Mouse (Mus musculus) embryonic facial prominence, embryonic 15.5 days (tissue): ENCODE results near the gene Selenok. TPM values are rescaled to one million over a fixed set of nuclear protein-coding genes. Genes with fewer than 3 reads are reported as not detected.

ENCODE experiments used
- ATAC-seq: fragments of 200-750 bp; cut with Nextera tagmentation; 2 replicates; pipeline ENCODE4 v1.8.0; 2017; ENCODE audit warnings: low read depth, moderate TSS enrichment; ENCODE audit not compliant: insufficient number of reproducible peaks, low FRiP score, low TSS enrichment
- H3K27ac ChIP-seq: fragments of 300-500 bp; sonication (generic); replicated peaks from 2 replicates; pipeline ENCODE4 v1.5.1; 2015; ENCODE audit warnings: mild to moderate bottlenecking, inconsistent platforms
- H3K27me3 ChIP-seq: fragments of 300-500 bp; sonication (generic); 2 replicates; pipeline ENCODE4 v1.6.1; 2015; ENCODE audit warnings: inconsistent platforms
- H3K36me3 ChIP-seq: fragments of 300-500 bp; sonication (generic); 2 replicates; pipeline ENCODE4 v1.6.1; 2015; ENCODE audit warnings: mild to moderate bottlenecking, inconsistent platforms
- H3K4me1 ChIP-seq: fragments of 300-500 bp; sonication (generic); 2 replicates; pipeline ENCODE4 v1.6.1; 2015; ENCODE audit warnings: inconsistent platforms
- H3K4me2 ChIP-seq: fragments of 300-500 bp; sonication (generic); replicated peaks from 2 replicates; pipeline ENCODE4 v1.6.1; 2015; ENCODE audit warnings: mild to moderate bottlenecking, inconsistent platforms
- H3K4me3 ChIP-seq: fragments of 300-500 bp; sonication (generic); replicated peaks from 2 replicates; pipeline ENCODE4 v1.5.1; 2015; ENCODE audit warnings: mild to moderate bottlenecking, inconsistent platforms
- H3K9ac ChIP-seq: fragments of 300-500 bp; sonication (generic); 2 replicates; pipeline ENCODE4 v1.6.1; 2015; ENCODE audit warnings: inconsistent platforms
- H3K9me3 ChIP-seq: fragments of 300-500 bp; sonication (generic); replicated peaks from 2 replicates; pipeline ENCODE4 v1.6.1; 2016; ENCODE audit warnings: inconsistent platforms
- WGBS: fragments of 180-500 bp; shearing (Covaris S2); methylation state at CpG from one replicate; pipeline ENCODE4 v1.1.7; 2015; 5-methylcytosine and 5-hydroxymethylcytosine counted together
- polyA plus RNA-seq: library from polyadenylated mRNA; unstranded; fragments of >200 nt; fragmentation: Nextera tagmentation; extraction: Ambion mirVana; gene quantifications from 2 replicates; pipeline ENCODE4 v1.2.1, GENCODE M21; 2015

The Selenok gene
- polyA plus RNA-seq, result 318 and 334 TPM in 2 replicates

- H3K4me2 ChIP-seq, result peak within 1 kb of the TSS; percentile 66
- H3K4me1 ChIP-seq, result peaks cover 27% of the 10 kb centered on the region
- peaks cover 28% of the 10 kb centered on the region for H3K36me3 ChIP-seq
- under 1% methylated on average over 49 of the region's 49 CpGs for WGBS
- H3K9ac ChIP-seq, result peak within 1 kb of the TSS; percentile 85
- no peaks in the 10 kb centered on the region for H3K9me3 ChIP-seq
- peak within 1 kb of the TSS; percentile 90 for H3K4me3 ChIP-seq
- peak; percentile 100 for ATAC-seq
- no peaks in the 10 kb centered on the region for H3K27me3 ChIP-seq
- peak within 1 kb of the TSS; percentile 86 for H3K27ac ChIP-seq
Observed at GRCm38 (mm10) chr14:29968075-29968821, at the start of gene Selenok. TSS of gene Selenok (plus strand) at chr14:29968308.

DNA sequence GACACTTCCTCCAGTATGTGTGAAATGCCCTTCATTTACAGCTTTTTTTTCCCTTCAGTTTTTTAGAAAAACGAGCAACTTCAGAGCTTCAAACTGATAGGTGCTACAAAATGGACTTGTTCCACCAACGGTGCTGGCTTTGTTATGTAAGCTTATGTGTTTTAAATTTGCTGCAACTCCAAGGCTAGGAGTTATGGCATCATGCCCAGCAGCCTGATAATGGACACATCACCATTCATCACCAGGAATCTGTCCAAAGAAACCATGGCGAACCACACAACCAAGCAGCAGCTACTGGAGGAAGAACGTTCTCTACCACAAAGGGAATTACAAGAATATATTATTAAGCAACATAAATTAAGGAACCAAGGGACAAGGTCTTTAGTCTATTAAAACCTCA, 39.1 kb upstream of the Selenok start:
- Histone ChIP-seq H3K9ac (no peak overlapping the region), H3K4me1 (no peaks in the 10 kb centered on the region), H3K27ac (no peak overlapping the region), H3K4me2 (no peak overlapping the region), H3K27me3 (no peaks in the 10 kb centered on the region), H3K9me3 (no peaks in the 10 kb centered on the region), H3K36me3 (no peaks in the 10 kb centered on the region), H3K4me3 (no peak overlapping the region)
- no peak for ATAC-seq
- 75% methylated on average over 4 of the region's 4 CpGs for WGBS

- Histone ChIP-seq H3K4me3 (no peak overlapping the region), H3K27ac (no peak overlapping the region), H3K27me3 (no peaks in the 10 kb centered on the region), H3K4me1 (peaks cover 11% of the 10 kb centered on the region; the same call in 1 of the 2 replicates), H3K36me3 (no peaks in the 10 kb centered on the region), H3K9ac (no peak overlapping the region), H3K4me2 (no peak overlapping the region), H3K9me3 (no peaks in the 10 kb centered on the region)
- 43% methylated on average over 5 of the region's 5 CpGs for WGBS
- ATAC-seq, result no peak
Observed at GRCm38 (mm10) chr14:29935516-29935915, 32.6 kb upstream of the Selenok start.

DNA sequence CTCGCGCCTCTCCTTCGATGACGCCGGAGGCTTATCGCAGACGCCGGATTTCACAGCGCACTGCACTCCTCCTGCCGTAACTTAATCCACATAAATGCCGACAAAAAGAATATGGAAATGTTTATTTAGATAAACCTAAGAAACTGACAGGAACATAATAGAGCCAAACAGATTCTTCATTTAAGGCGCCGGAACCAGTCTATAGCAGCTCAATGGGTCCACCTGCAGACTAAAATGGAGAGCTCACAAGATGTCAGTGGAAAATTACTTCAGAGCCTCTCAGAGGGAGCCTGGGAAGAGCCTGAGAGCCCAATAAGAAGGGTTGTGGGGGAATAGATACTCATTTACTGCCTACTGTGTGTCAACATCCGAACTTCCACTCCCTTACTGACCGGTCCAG, 30.6 kb upstream of the Selenok start:
- no peak for ATAC-seq
- no peaks in the 10 kb centered on the region for H3K36me3 ChIP-seq
- no peak overlapping the region for H3K9ac ChIP-seq
- no peak overlapping the region for H3K4me3 ChIP-seq
- no peak overlapping the region for H3K27ac ChIP-seq
- no peaks in the 10 kb centered on the region for H3K27me3 ChIP-seq
- peak overlapping the region; percentile 8; the same call in 1 of the 2 replicates for H3K4me2 ChIP-seq
- 54% methylated on average over 15 of the region's 15 CpGs for WGBS
- H3K9me3 ChIP-seq, result no peaks in the 10 kb centered on the region
- H3K4me1 ChIP-seq, result peaks cover 13% of the 10 kb centered on the region; the same call in 1 of the 2 replicates

GRCm38 (mm10) chr14:29939600-29940312, 28.4 kb upstream of the Selenok start:
- H3K9me3 ChIP-seq, result no peaks in the 10 kb centered on the region
- no peak overlapping the region for H3K9ac ChIP-seq
- H3K36me3 ChIP-seq, result no peaks in the 10 kb centered on the region
- H3K4me1 ChIP-seq, result peaks cover 13% of the 10 kb centered on the region; the same call in 1 of the 2 replicates
- H3K4me3 ChIP-seq, result no peak overlapping the region
- 40% methylated on average over 20 of the region's 20 CpGs for WGBS
- no peak for ATAC-seq
- H3K27ac ChIP-seq, result no peak overlapping the region
- H3K27me3 ChIP-seq, result no peaks in the 10 kb centered on the region
- no peak overlapping the region for H3K4me2 ChIP-seq

- Histone ChIP-seq H3K4me2 (no peak overlapping the region), H3K4me1 (peaks cover 13% of the 10 kb centered on the region; the same call in 1 of the 2 replicates), H3K9ac (no peak overlapping the region), H3K9me3 (no peaks in the 10 kb centered on the region), H3K27me3 (no peaks in the 10 kb centered on the region), H3K27ac (no peak overlapping the region), H3K4me3 (no peak overlapping the region), H3K36me3 (no peaks in the 10 kb centered on the region)
- ATAC-seq, result no peak
- WGBS, result 23% methylated on average over 10 of the region's 10 CpGs
Observed at GRCm38 (mm10) chr14:29940313-29940812, 27.7 kb upstream of the Selenok start.

- Histone ChIP-seq H3K36me3 (no peaks in the 10 kb centered on the region), H3K9me3 (no peaks in the 10 kb centered on the region), H3K4me2 (no peak overlapping the region), H3K4me1 (peaks cover 13% of the 10 kb centered on the region; the same call in 1 of the 2 replicates), H3K9ac (no peak overlapping the region), H3K27ac (no peak overlapping the region), H3K4me3 (no peak overlapping the region), H3K27me3 (no peaks in the 10 kb centered on the region)
- 5% methylated on average over 2 of the region's 2 CpGs for WGBS
- ATAC-seq, result no peak
Observed at GRCm38 (mm10) chr14:29940877-29941276, 27.2 kb upstream of the Selenok start.

GRCm38 (mm10) chr14:29946761-29947309, 21.3 kb upstream of the Selenok start:
- no peak for ATAC-seq
- Histone ChIP-seq H3K4me1 (no peaks in the 10 kb centered on the region), H3K4me2 (no peak overlapping the region), H3K4me3 (no peak overlapping the region), H3K36me3 (no peaks in the 10 kb centered on the region), H3K9ac (no peak overlapping the region), H3K9me3 (no peaks in the 10 kb centered on the region), H3K27ac (no peak overlapping the region), H3K27me3 (no peaks in the 10 kb centered on the region)
- WGBS, result 65% methylated on average over 5 of the region's 5 CpGs

DNA sequence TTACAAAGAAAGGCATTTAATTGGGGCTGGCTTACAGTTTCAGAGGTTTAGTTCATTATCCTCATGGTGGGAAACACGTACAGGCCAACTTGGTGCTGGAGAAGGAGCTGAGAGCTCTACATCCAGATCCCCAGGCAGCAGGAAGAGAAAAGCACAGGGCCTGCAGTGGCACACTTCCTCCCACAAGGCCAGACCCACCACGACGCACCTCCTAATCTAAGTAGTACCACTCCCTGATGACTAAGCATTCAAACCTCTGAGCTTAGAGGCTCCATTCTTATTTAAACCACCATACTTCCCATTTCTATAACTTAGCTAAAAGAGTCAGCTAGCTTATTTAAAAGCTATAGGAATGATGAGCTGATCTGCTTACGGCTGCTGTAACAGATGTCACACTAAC, 17.3 kb upstream of the Selenok start:
- WGBS, result 80% methylated on average over 4 of the region's 4 CpGs
- ATAC-seq, result no peak
- H3K9ac ChIP-seq, result no peak overlapping the region

DNA sequence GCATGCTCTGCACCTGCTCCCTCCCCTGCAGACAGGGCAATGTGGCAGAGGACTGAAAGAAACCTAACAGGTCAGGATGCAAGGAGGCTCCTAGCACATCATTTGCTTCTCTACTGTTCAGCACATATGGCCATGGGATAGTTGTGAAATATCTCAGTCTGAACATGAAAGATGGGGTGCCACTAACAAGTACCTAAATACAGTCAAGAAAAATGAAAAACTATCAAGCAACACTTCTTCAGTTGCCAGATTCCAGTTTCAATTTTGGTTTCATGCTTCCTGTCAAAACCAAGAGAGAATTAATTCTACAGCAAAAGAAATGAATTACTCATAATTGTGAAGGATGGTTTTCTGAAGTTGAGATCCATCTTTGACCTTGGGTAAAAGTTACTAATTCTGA, 10.7 kb upstream of the Selenok start:
- Histone ChIP-seq H3K4me1 (no peaks in the 10 kb centered on the region), H3K9me3 (no peaks in the 10 kb centered on the region), H3K36me3 (no peaks in the 10 kb centered on the region), H3K9ac (no peak overlapping the region), H3K4me3 (no peak overlapping the region), H3K27me3 (no peaks in the 10 kb centered on the region), H3K4me2 (no peak overlapping the region), H3K27ac (no peak overlapping the region)
- ATAC-seq, result no peak

More for the DNA sequence above, 17.3 kb upstream of the Selenok start:
- H3K27ac ChIP-seq, result no peak overlapping the region
- H3K9me3 ChIP-seq, result no peaks in the 10 kb centered on the region
- no peaks in the 10 kb centered on the region for H3K36me3 ChIP-seq
- H3K27me3 ChIP-seq, result no peaks in the 10 kb centered on the region
- no peaks in the 10 kb centered on the region for H3K4me1 ChIP-seq
- H3K4me2 ChIP-seq, result no peak overlapping the region
- H3K4me3 ChIP-seq, result no peak overlapping the region

DNA sequence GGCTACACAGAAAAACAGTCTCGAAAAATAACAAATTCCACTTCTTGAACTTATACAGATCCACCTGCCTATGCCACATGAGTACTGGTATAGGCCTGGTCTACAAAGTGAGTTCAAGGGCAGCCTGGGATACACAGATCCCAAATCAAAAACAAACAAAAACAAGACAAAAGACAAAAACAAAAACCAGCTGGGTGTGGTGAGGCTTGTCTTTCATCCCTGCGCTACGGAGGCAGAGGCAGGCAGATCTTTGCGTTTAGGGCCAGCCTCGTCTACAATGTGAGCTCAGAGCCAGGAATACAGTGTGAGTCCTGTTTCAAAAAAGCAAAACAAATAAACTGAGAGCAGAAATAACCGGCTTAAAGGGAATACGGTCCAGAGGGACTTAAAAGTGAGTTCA, 497 bp upstream of the Selenok start:
- peaks cover 22% of the 10 kb centered on the region for H3K36me3 ChIP-seq
- H3K27me3 ChIP-seq, result no peaks in the 10 kb centered on the region
- no peak for ATAC-seq
- peak overlapping the region; percentile 66 for H3K4me2 ChIP-seq
- peaks cover 27% of the 10 kb centered on the region for H3K4me1 ChIP-seq
- WGBS, result 59% methylated on average over 7 of the region's 7 CpGs
- peak overlapping the region; percentile 90 for H3K4me3 ChIP-seq
- H3K9ac ChIP-seq, result peak overlapping the region; percentile 24; the same call in 1 of the 2 replicates
- H3K27ac ChIP-seq, result peak overlapping the region; percentile 78
- no peaks in the 10 kb centered on the region for H3K9me3 ChIP-seq
